Mouse (Mus musculus) thymus, postnatal 25 days (tissue): Measurements from ENCODE around the gene Ctcfl.
A peak's percentile ranks its signal among the peaks of the same experiment; 100 is the strongest.
"Not testable (repeated sequence)": the region's sequence is repeated elsewhere in the genome, so short reads cannot be mapped to it uniquely, and the experiment has no call there.

Experiments
- DNase-seq: peaks from one replicate; pipeline ENCODE4 v3.0.0; 2022

Gene Ctcfl

GRCm38 (mm10) chr2:173138323-173139239 is 19.3 kb upstream of the Ctcfl start:
- DNase-seq = no peak

DNA sequence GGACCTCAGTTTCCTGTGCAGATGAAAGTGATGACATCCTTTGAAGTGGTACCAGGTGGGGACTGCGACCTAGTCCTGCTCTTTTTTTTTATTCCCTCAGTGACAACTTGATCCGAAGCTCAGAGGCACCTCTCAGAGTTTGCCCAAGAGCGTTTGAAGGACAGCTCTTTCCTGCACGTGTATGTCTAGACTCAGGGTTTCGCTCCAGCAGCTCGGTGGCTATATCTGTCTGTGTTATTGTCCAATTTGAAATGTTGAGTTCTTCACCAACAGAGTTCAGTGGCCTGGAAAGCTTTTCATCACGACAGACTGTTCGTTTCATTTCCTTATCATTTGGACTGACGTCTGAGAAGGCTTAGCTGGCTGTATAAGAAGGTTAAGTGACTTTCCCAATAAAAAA is 15.4 kb upstream of the Ctcfl start:
- DNase-seq = no peak

DNA sequence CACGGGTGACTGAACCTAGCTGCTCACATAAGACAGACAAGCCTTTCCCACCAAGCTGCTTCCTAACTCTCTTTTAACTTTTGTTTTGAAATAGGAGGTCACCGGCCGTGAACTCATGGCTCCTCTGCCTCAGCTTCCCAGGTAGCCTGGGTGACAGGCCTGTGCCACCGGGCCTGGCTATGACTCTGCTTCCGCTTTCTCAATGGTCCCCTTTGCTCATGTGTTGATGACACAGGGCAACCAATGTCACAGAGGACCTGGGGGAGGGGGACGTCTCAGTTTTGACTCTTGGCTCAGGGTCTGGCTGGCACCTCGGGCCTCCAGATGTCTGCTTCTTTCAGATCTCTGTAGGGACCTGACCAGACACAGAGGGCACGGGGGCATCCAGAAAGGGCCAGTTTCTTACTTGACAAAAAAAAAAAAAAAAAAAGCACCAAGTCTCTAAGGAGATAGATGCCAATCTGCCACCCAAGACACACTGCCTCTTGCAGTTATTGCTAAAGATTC is 13.5 kb upstream of the Ctcfl start:
- DNase-seq = no peak

GRCm38 (mm10) chr2:173132262-173132661 is 12.9 kb upstream of the Ctcfl start:
- no peak for DNase-seq

DNA sequence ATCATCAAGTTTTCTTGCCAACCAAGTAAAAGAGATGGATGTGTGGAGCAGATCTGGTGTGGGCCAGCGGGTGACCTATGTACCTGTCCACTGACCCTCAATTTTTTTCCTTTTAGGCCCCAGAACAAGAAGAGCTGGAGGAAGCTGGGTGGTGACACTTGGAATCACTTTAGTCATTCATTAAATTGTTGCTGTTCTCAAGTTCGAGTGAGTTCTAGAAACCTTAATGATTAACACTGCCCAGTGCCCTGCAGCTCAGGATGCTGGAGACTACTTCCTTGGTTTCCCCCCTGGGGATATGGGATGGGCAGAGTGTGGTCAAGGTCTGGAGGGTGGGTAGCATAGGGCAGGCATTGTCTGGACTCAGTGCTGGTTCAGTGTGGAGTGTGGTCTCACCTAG is 9.8 kb upstream of the Ctcfl start:
- DNase-seq = no peak

- no peak for DNase-seq
These were observed 7.1 kb upstream of the Ctcfl start for GRCm38 (mm10) chr2:173126386-173126785.

GRCm38 (mm10) chr2:173124022-173124735 is 4.9 kb upstream of the Ctcfl start:
- DNase-seq = no peak

- not testable (repeated sequence) for DNase-seq
These were observed 792 bp upstream of the Ctcfl start for GRCm38 (mm10) chr2:173120117-173120516.

DNA sequence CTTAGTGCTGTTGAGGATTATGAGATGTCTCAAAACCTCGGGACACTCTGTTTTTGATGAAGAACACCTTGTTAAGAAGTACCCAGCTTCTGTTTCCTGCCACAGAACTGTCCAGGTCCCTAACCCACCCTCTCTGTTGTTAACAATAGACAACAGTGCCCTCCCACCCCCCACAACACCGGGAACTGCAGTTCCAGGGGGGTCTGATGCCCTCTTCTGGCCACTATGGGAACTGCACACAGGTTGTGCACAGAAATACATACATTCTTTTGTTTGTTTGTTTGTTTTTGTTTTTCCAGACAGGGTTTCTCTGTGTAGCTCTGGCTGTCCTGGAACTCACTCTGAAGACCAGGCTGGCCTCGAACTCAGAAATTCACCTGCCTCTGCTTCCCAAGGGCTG is 5.5 kb downstream of the Ctcfl start:
- DNase-seq = not testable (repeated sequence)

DNA sequence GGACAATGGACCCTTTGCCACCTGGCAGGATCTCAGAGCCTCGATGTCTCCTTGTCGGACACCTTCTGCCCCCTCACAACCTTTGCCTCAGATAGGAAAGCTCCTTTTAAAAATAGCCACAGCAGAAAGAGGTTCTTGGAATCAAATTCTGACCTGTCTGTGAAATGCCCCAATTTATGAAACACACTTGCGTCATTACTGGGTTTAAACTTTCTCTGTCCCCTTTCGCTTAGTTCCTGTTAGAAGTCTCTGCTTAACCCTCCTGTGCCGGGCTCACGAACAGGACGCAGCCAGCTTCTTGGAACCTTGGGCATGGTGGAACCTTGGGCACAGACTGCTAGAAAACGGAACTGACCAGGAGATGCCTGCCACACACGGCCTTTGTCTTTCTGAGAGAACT is 8.8 kb downstream of the Ctcfl start:
- DNase-seq = no peak

- no peak for DNase-seq
These were observed 9.8 kb downstream of the Ctcfl start for GRCm38 (mm10) chr2:173109510-173109909.

DNA sequence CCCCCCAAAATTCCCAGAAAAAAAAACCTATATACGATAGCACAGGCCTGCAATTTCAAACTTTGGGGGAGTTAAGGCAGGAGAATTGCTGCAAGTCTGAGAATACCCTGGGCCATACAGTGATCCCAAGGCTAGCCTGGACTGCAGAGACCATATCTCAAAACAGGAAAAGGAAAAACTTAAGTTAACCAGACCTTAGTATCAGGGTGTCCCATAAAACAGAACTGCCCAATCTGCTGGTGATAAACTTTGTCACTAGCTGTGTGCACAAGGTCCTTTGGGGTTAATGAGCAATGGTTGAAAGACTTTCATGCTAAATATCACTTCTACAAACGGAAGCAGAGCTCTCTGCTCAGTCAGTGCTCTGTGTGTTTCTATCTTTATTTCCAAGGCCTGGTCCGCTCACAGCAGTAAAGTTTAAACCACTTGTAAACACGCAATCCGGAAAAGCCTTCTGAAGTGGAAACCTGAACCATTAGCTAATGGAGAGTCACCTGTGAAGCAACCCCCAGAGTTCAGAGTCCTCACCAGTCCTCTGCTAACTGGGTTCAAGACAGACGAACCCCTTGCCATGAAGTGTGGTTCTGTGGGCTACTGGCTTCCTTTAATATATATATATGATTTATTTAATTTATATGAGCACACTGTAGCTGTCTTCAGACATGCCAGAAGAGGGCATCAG is 10.7 kb downstream of the Ctcfl start:
- DNase-seq = no peak

DNA sequence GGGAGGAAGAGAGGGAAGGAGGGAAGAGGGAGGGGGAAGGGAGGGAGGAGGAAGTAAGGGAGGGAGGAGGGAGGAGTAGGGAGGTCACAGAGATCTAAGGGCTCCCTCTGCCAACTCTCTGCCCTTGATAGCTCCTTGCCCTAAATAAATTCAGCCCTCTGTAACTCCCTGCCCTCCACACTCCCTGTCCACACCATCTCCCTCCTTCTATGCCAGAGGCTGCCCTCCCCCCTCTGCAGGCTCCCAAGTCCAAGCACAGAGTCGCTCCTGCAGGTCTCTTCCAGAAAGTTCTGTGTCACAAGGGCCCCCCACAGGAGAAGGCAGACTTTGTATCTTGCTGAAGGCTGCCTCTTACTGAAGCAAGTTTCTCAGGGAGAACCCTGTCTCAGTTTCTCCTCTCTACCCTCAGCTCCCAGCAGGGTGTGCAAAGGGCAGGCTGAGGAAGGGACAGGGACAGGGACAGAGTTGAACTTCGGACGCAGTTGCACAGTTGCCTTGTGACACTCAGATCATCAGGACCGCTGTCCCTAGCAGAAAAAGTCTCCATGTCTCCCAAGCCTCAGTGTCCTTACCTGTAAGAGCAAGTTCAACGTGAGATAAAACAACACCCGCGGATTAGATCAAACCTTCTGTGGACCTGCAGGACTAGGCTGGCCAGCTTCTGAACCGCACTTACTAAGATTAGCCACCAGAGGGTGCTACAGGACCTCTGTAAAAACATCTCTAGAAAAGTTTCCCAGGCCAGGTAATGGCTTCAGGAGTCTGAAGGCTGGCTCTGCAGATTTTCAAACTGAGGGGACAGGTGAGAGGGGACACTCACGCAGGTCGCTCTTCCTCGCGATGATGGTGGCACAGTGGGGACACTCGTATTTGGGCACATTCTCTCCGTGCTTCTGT is 12.2 kb downstream of the Ctcfl start:
- DNase-seq = peak; percentile 61

DNA sequence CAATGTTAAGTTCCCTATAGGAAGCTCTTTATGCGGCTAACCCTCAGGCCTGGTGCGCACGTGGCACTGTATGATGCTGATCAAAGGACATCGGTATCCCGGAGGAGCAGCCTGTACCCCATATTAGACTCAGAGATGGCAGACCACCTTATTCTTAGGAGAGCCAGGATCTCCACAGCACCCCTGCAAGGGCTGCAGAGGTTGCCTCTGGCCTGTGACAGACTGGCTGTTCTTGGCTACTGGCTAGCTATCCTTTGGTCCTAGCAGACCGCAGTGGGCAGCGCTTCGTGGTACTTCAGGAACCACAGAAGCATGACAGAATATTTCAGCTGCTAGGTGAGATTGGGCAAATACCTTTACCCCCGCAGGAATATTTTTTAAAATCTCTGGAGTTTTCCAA is 12.9 kb downstream of the Ctcfl start:
- DNase-seq = no peak

DNA sequence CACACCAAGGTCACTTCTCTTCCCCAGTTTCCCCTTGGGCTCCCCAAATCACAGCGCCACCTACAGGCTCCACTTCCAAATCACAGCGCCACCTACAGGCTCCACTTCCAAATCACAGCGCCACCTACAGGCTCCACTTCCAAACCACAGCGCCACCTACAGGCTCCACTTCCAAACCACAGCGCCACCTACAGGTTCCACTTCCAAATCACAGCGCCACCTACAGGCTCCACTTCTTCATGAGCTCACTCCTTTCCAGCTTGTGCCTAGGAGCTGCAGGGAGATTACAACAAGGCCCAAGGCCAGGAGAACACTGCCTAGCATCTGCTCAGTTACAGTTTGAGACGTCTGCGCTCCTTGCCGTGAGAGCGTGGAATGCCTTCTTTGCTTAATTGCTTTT is 22.0 kb downstream of the Ctcfl start:
- DNase-seq = not testable (repeated sequence)

DNA sequence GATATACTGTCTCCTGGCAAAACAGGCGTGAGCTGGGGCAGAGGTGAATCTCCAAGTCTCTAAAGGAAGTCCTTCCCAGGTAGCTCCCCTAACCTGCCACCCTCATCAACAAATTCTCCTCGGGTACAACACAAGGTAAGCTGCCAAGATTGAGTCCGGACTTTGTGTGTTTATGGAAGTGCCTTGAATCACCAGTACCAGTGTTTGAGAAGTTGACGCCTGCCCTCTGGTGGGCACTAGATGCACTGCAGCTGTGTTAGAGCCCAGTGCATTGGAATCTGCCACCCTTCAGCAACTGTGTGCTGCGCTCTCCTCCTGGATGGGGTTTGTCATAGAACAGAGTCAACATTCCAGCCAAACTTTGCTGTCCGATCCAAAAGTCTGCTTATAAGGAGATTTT is 29.9 kb downstream of the Ctcfl start:
- DNase-seq = peak; percentile 92

DNA sequence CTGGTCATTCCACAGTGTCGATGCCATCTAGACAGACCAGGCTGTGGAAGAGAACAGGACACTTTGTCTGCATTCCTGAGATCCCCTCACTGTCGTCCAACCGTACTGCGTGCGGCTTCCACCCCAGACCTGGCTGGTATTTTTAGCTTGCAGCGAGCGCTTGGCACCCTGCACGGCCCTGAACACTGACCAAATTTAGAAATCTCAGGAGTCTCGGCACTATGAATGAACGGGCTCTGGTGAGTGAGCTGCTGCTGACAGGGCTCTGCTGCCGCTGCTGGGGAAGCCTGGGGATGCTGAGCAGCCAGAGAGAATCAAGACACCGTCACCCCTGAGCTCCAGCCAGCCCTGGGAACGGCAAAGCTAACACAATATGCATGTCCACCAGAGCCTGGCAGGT is 31.9 kb downstream of the Ctcfl start:
- DNase-seq = no peak

DNA sequence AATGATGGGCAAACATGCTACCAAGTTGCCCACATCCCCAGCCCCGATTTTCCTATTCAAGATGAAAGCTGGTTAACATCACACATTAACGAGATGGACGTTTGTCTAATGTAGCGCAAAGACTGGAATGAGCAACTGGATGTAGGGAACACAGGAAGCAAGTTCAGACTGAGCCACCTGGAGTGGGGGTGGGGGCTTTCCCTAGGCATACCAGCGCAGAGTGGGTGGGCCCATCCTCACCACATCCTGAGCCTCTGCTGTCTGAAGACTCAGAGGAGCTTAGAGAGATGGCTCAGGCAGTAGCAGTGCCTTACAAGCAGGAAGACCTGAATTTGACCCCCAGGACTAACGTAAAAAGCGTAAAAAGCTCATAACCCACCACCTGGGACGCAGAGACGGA is 33.6 kb downstream of the Ctcfl start:
- peak; percentile 92 for DNase-seq

- no peak for DNase-seq
These were observed 34.5 kb downstream of the Ctcfl start for GRCm38 (mm10) chr2:173084871-173085270.

- DNase-seq = peak; percentile 87
These were observed 35.4 kb downstream of the Ctcfl start for GRCm38 (mm10) chr2:173083712-173084475.

- DNase-seq = no peak
These were observed 36.2 kb downstream of the Ctcfl start for GRCm38 (mm10) chr2:173083106-173083505.

- peak; percentile 78 for DNase-seq
These were observed 36.6 kb downstream of the Ctcfl start for GRCm38 (mm10) chr2:173082706-173083105.
